Mouse (Mus musculus): ENCODE measurements around the gene Hoxb2. TPM values are rescaled to one million over a fixed set of nuclear protein-coding genes. Genes with fewer than 3 reads are reported as not detected.

The Hoxb2 gene
- polyA plus RNA-seq, 1 experiment, result 1.5 TPM

GRCm38 (mm10) chr11:96367141-96367540 is 16.8 kb downstream of the Hoxb2 start:
- no peak overlapping the region for H3K27ac ChIP-seq (ENCODE audit: control insufficient read depth, insufficient read depth, low read length)
- TF ChIP-seq POLR2A (IDR thresholded peaks at IDR 0.05; ENCODE audit: control insufficient read depth, extremely low read depth, insufficient read depth, low read length, poor library complexity) (no peak), CTCF (IDR thresholded peaks at IDR 0.05; ENCODE audit: borderline replicate concordance, control insufficient read depth, extremely low read depth, insufficient read depth, low read length, poor library complexity) (no peak)
- DNase-seq, result no peak
- H3K27me3 ChIP-seq (ENCODE audit: control insufficient read depth, insufficient read depth, low read length), result peaks cover 19% of the 10 kb centered on the region
- 69% methylated on average over 6 of the region's 6 CpGs for WGBS
- H3K4me3 ChIP-seq (ENCODE audit: control insufficient read depth, insufficient read depth, low read length), result no peak overlapping the region
- H3K4me1 ChIP-seq (replicated peaks; ENCODE audit: control insufficient read depth, insufficient read depth, low read length), result no peaks in the 10 kb centered on the region
- no peaks in the 10 kb centered on the region for H3K36me3 ChIP-seq (ENCODE audit: control insufficient read depth, insufficient read depth, low read length)

- TF ChIP-seq CTCF (IDR thresholded peaks at IDR 0.05; ENCODE audit: borderline replicate concordance, control insufficient read depth, extremely low read depth, insufficient read depth, low read length, poor library complexity) (no peak), POLR2A (IDR thresholded peaks at IDR 0.05; ENCODE audit: control insufficient read depth, extremely low read depth, insufficient read depth, low read length, poor library complexity) (no peak)
- DNase-seq, result no peak
- H3K27me3 ChIP-seq (ENCODE audit: control insufficient read depth, insufficient read depth, low read length), result peaks cover 23% of the 10 kb centered on the region
- no peak overlapping the region for H3K4me3 ChIP-seq (ENCODE audit: control insufficient read depth, insufficient read depth, low read length)
- no peaks in the 10 kb centered on the region for H3K4me1 ChIP-seq (replicated peaks; ENCODE audit: control insufficient read depth, insufficient read depth, low read length)
- no peak overlapping the region for H3K27ac ChIP-seq (ENCODE audit: control insufficient read depth, insufficient read depth, low read length)
- no peaks in the 10 kb centered on the region for H3K36me3 ChIP-seq (ENCODE audit: control insufficient read depth, insufficient read depth, low read length)
- 66% methylated on average over 5 of the region's 5 CpGs for WGBS
Observed at GRCm38 (mm10) chr11:96368686-96369085, 18.4 kb downstream of the Hoxb2 start.

- Histone ChIP-seq H3K27ac (ENCODE audit: control insufficient read depth, insufficient read depth, low read length) (no peak overlapping the region), H3K36me3 (ENCODE audit: control insufficient read depth, insufficient read depth, low read length) (no peaks in the 10 kb centered on the region), H3K27me3 (ENCODE audit: control insufficient read depth, insufficient read depth, low read length) (peaks cover 23% of the 10 kb centered on the region), H3K4me3 (ENCODE audit: control insufficient read depth, insufficient read depth, low read length) (no peak overlapping the region), H3K4me1 (replicated peaks; ENCODE audit: control insufficient read depth, insufficient read depth, low read length) (no peaks in the 10 kb centered on the region)
- DNase-seq, result no peak
- WGBS, result 83% methylated on average over 7 of the region's 7 CpGs
- TF ChIP-seq POLR2A (IDR thresholded peaks at IDR 0.05; ENCODE audit: control insufficient read depth, extremely low read depth, insufficient read depth, low read length, poor library complexity) (no peak), CTCF (IDR thresholded peaks at IDR 0.05; ENCODE audit: borderline replicate concordance, control insufficient read depth, extremely low read depth, insufficient read depth, low read length, poor library complexity) (no peak)
Observed at GRCm38 (mm10) chr11:96369140-96369539, 18.8 kb downstream of the Hoxb2 start.

- Histone ChIP-seq H3K27me3 (ENCODE audit: control insufficient read depth, insufficient read depth, low read length) (peaks cover 8% of the 10 kb centered on the region; the same call in 1 of the 2 replicates), H3K27ac (ENCODE audit: control insufficient read depth, insufficient read depth, low read length) (no peak overlapping the region), H3K4me3 (ENCODE audit: control insufficient read depth, insufficient read depth, low read length) (no peak overlapping the region), H3K4me1 (replicated peaks; ENCODE audit: control insufficient read depth, insufficient read depth, low read length) (no peaks in the 10 kb centered on the region), H3K36me3 (ENCODE audit: control insufficient read depth, insufficient read depth, low read length) (no peaks in the 10 kb centered on the region)
- WGBS, result 93% methylated on average over 3 of the region's 3 CpGs
- no peak for TF ChIP-seq POLR2A (IDR thresholded peaks at IDR 0.05; ENCODE audit: control insufficient read depth, extremely low read depth, insufficient read depth, low read length, poor library complexity)
- TF ChIP-seq CTCF (IDR thresholded peaks at IDR 0.05; ENCODE audit: borderline replicate concordance, control insufficient read depth, extremely low read depth, insufficient read depth, low read length, poor library complexity), result no peak
- DNase-seq, result no peak
Observed at GRCm38 (mm10) chr11:96371726-96372125, 21.4 kb downstream of the Hoxb2 start.

GRCm38 (mm10) chr11:96372519-96372918 is 22.2 kb downstream of the Hoxb2 start:
- H3K27me3 ChIP-seq (ENCODE audit: control insufficient read depth, insufficient read depth, low read length), result peaks cover 7% of the 10 kb centered on the region; the same call in 1 of the 2 replicates
- no peaks in the 10 kb centered on the region for H3K4me1 ChIP-seq (replicated peaks; ENCODE audit: control insufficient read depth, insufficient read depth, low read length)
- DNase-seq, result no peak
- no peaks in the 10 kb centered on the region for H3K36me3 ChIP-seq (ENCODE audit: control insufficient read depth, insufficient read depth, low read length)
- 58% methylated on average over 3 of the region's 3 CpGs for WGBS
- no peak for TF ChIP-seq CTCF (IDR thresholded peaks at IDR 0.05; ENCODE audit: borderline replicate concordance, control insufficient read depth, extremely low read depth, insufficient read depth, low read length, poor library complexity)
- no peak for TF ChIP-seq POLR2A (IDR thresholded peaks at IDR 0.05; ENCODE audit: control insufficient read depth, extremely low read depth, insufficient read depth, low read length, poor library complexity)
- H3K27ac ChIP-seq (ENCODE audit: control insufficient read depth, insufficient read depth, low read length), result no peak overlapping the region
- no peak overlapping the region for H3K4me3 ChIP-seq (ENCODE audit: control insufficient read depth, insufficient read depth, low read length)

- Histone ChIP-seq H3K27me3 (ENCODE audit: control insufficient read depth, insufficient read depth, low read length) (peaks cover 7% of the 10 kb centered on the region; the same call in 1 of the 2 replicates), H3K4me1 (replicated peaks; ENCODE audit: control insufficient read depth, insufficient read depth, low read length) (no peaks in the 10 kb centered on the region), H3K36me3 (ENCODE audit: control insufficient read depth, insufficient read depth, low read length) (no peaks in the 10 kb centered on the region), H3K27ac (ENCODE audit: control insufficient read depth, insufficient read depth, low read length) (no peak overlapping the region), H3K4me3 (ENCODE audit: control insufficient read depth, insufficient read depth, low read length) (no peak overlapping the region)
- 67% methylated on average over 7 of the region's 7 CpGs for WGBS
- TF ChIP-seq CTCF (IDR thresholded peaks at IDR 0.05; ENCODE audit: borderline replicate concordance, control insufficient read depth, extremely low read depth, insufficient read depth, low read length, poor library complexity) (no peak), POLR2A (IDR thresholded peaks at IDR 0.05; ENCODE audit: control insufficient read depth, extremely low read depth, insufficient read depth, low read length, poor library complexity) (no peak)
- no peak for DNase-seq
Observed at GRCm38 (mm10) chr11:96374810-96375209, 24.5 kb downstream of the Hoxb2 start.

- Histone ChIP-seq H3K27me3 (ENCODE audit: control insufficient read depth, insufficient read depth, low read length) (0 out of 2 replicates have a peak, but pooled peaks cover 3% of the 10 kb centered on the region), H3K27ac (ENCODE audit: control insufficient read depth, insufficient read depth, low read length) (no peak overlapping the region), H3K36me3 (ENCODE audit: control insufficient read depth, insufficient read depth, low read length) (no peaks in the 10 kb centered on the region), H3K4me1 (replicated peaks; ENCODE audit: control insufficient read depth, insufficient read depth, low read length) (no peaks in the 10 kb centered on the region), H3K4me3 (ENCODE audit: control insufficient read depth, insufficient read depth, low read length) (no peak overlapping the region)
- DNase-seq, result no peak
- TF ChIP-seq CTCF (IDR thresholded peaks at IDR 0.05; ENCODE audit: borderline replicate concordance, control insufficient read depth, extremely low read depth, insufficient read depth, low read length, poor library complexity), result no peak
- TF ChIP-seq POLR2A (IDR thresholded peaks at IDR 0.05; ENCODE audit: control insufficient read depth, extremely low read depth, insufficient read depth, low read length, poor library complexity), result no peak
- 70% methylated on average over 5 of the region's 5 CpGs for WGBS
Observed at GRCm38 (mm10) chr11:96383381-96383780, 33.1 kb downstream of the Hoxb2 start.

All from thymus, adult 2 months (tissue).